Mouse (Mus musculus) G1E (cell line): ENCODE results near the gene Jarid2.

Experiments used
- CTCF ChIP-seq: IDR thresholded peaks from 2 replicates; pipeline ENCODE4 v1.5.1; 2012; ENCODE audit warnings: low read depth, low read length, inconsistent platforms, mixed read lengths
- GATA1 ChIP-seq: IDR thresholded peaks from 2 replicates; pipeline ENCODE4 v1.6.1; 2012; ENCODE audit warnings: borderline replicate concordance, low read length, inconsistent platforms, mixed read lengths
- GATA2 ChIP-seq: IDR thresholded peaks from 2 replicates; pipeline ENCODE4 v1.6.1; 2012; ENCODE audit warnings: low read depth, low read length, inconsistent platforms, borderline replicate concordance
- TAL1 ChIP-seq: conservative IDR thresholded peaks from 2 replicates; pipeline ENCODE4 v1.6.1; 2012; ENCODE audit warnings: low read depth, low read length, inconsistent platforms, mixed read lengths

GRCm38 (mm10) chr13:44732442-44732974 lies 3.2 kb downstream of the Jarid2 start:
- no peak for TF ChIP-seq CTCF
- TF ChIP-seq GATA1: no peak
- TF ChIP-seq TAL1: no peak
- no peak for TF ChIP-seq GATA2
